Mouse (Mus musculus) heart, embryonic 11.5 days (tissue): Measurements from ENCODE around the gene Dusp11. TPM values are rescaled to one million over a fixed set of nuclear protein-coding genes. Genes with fewer than 3 reads are reported as not detected.
"Not testable (repeated sequence)": the region's sequence is repeated elsewhere in the genome, so short reads cannot be mapped to it uniquely, and the experiment has no call there.

Experiments used
- ATAC-seq: fragments of 200-750 bp; cut with Nextera tagmentation; replicated peaks from 2 replicates; pipeline ENCODE4 v1.8.0; 2017; ENCODE audit warnings: moderate library complexity; ENCODE audit not compliant: insufficient number of reproducible peaks, low FRiP score, low TSS enrichment
- H3K27ac ChIP-seq: fragments of 300-500 bp; sonication (generic); 2 replicates; pipeline ENCODE4 v1.5.1; 2014; ENCODE audit warnings: mild to moderate bottlenecking, low read depth, low read length
- H3K27me3 ChIP-seq: fragments of 300-500 bp; sonication (generic); 2 replicates; pipeline ENCODE4 v1.6.1; 2014; ENCODE audit warnings: mild to moderate bottlenecking, low read length, mixed read lengths; ENCODE audit not compliant: control insufficient read depth, insufficient read depth
- H3K36me3 ChIP-seq: fragments of 300-500 bp; sonication (generic); 2 replicates; pipeline ENCODE4 v1.6.1; 2014; ENCODE audit warnings: mild to moderate bottlenecking, low read length, moderate library complexity, mixed read lengths; ENCODE audit not compliant: control insufficient read depth, insufficient read depth
- H3K4me1 ChIP-seq: fragments of 300-500 bp; sonication (generic); 2 replicates; pipeline ENCODE4 v1.6.1; 2014; ENCODE audit warnings: low read length; ENCODE audit not compliant: control insufficient read depth, insufficient read depth
- H3K4me2 ChIP-seq: fragments of 300-500 bp; sonication (generic); 2 replicates; pipeline ENCODE4 v1.6.1; 2014; ENCODE audit warnings: mild to moderate bottlenecking, moderate library complexity
- H3K4me3 ChIP-seq: fragments of 300-500 bp; sonication (generic); 2 replicates; pipeline ENCODE4 v1.5.1; 2014; ENCODE audit warnings: low read depth, low read length
- H3K9ac ChIP-seq: fragments of 300-500 bp; sonication (generic); 2 replicates; pipeline ENCODE4 v1.6.1; 2014; ENCODE audit warnings: mild to moderate bottlenecking, low read depth, low read length, moderate library complexity
- H3K9me3 ChIP-seq: fragments of 300-500 bp; sonication (generic); replicated peaks from 2 replicates; pipeline ENCODE4 v1.6.1; 2016; ENCODE audit warnings: low read length; ENCODE audit not compliant: control insufficient read depth
- WGBS: fragments of 180-500 bp; shearing (Covaris S2); extraction: QIAGEN DNeasy Blood & Tissue Kit; methylation state at CpG from one replicate; pipeline ENCODE4 v1.1.7; 2014; ENCODE audit not compliant: insufficient replicate concordance; 5-methylcytosine and 5-hydroxymethylcytosine counted together
- polyA plus RNA-seq: library from polyadenylated mRNA; unstranded; fragments of >200 nt; fragmentation: Nextera tagmentation; extraction: Ambion mirVana; gene quantifications from 2 replicates; pipeline ENCODE4 v1.2.1, GENCODE M21; 2014

The Dusp11 gene
- polyA plus RNA-seq, 1 experiment from 2014 or later = 52.1 TPM

DNA sequence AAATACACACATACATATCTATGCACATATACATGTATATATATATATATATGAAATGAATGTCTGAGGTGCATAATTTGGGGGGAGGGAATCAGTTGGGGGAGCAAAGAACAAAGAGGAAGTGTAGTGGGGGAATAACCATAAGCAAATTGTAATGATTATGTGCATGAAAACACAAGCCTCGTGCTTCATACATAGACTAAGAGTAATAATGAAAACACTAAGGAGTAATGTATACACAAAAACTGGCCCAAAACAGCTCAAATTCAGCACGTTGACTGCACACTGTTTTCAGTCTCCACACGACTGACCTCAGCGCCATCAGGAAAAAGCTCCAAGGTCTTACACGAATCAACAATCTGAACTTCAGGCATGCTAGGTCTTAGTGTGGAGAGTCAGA, 14.8 kb upstream of the Dusp11 start:
- Histone ChIP-seq H3K9me3 (no peaks in the 10 kb centered on the region), H3K36me3 (no peaks in the 10 kb centered on the region), H3K27ac (no peak overlapping the region), H3K4me1 (no peaks in the 10 kb centered on the region), H3K4me2 (no peak overlapping the region), H3K4me3 (no peak overlapping the region), H3K9ac (no peak overlapping the region), H3K27me3 (no peaks in the 10 kb centered on the region)
- no peak for ATAC-seq
- 84% methylated on average over 5 of the region's 5 CpGs for WGBS

DNA sequence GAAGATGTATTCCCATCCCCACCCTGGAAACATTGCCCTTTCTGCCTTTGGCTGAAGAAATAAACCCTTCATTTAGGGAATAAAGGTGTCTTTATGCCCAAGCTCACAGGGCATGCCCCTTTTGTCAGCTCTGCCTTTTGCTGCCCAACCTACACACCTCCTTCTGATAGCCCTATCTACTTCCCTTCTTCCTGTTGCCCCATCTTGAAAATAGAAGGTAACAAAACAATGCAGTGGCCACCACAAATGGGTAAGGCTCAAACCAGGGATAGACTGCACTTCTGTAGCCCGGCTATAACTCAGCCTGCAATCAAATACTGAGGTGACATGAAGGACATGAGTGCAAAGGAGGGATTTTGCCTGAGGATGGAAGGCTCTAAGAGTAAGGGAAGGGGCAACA, 14.3 kb upstream of the Dusp11 start:
- no peak for ATAC-seq
- Histone ChIP-seq H3K9me3 (no peaks in the 10 kb centered on the region), H3K4me1 (no peaks in the 10 kb centered on the region), H3K9ac (no peak overlapping the region), H3K4me3 (no peak overlapping the region), H3K36me3 (no peaks in the 10 kb centered on the region), H3K4me2 (no peak overlapping the region), H3K27me3 (no peaks in the 10 kb centered on the region), H3K27ac (no peak overlapping the region)
- 71% methylated on average over 1 of the region's 1 CpGs for WGBS

- WGBS = 41% methylated on average over 10 of the region's 10 CpGs
- Histone ChIP-seq H3K4me1 (no peaks in the 10 kb centered on the region), H3K27ac (no peak overlapping the region), H3K27me3 (no peaks in the 10 kb centered on the region), H3K36me3 (no peaks in the 10 kb centered on the region), H3K4me3 (no peak overlapping the region), H3K4me2 (no peak overlapping the region), H3K9me3 (no peaks in the 10 kb centered on the region), H3K9ac (no peak overlapping the region)
- ATAC-seq = no peak
Observed at GRCm38 (mm10) chr6:85974941-85975617, 13.6 kb upstream of the Dusp11 start.

- Histone ChIP-seq H3K36me3 (no peaks in the 10 kb centered on the region), H3K9ac (no peak overlapping the region), H3K4me3 (no peak overlapping the region), H3K4me1 (no peaks in the 10 kb centered on the region), H3K4me2 (no peak overlapping the region), H3K27me3 (no peaks in the 10 kb centered on the region), H3K27ac (no peak overlapping the region), H3K9me3 (no peaks in the 10 kb centered on the region)
- ATAC-seq = no peak
- WGBS = 79% methylated on average over 3 of the region's 3 CpGs
Observed at GRCm38 (mm10) chr6:85973336-85973735, 11.9 kb upstream of the Dusp11 start.

- Histone ChIP-seq H3K4me1 (no peaks in the 10 kb centered on the region), H3K9ac (no peak overlapping the region), H3K36me3 (no peaks in the 10 kb centered on the region), H3K9me3 (no peaks in the 10 kb centered on the region), H3K4me2 (no peak overlapping the region), H3K27me3 (no peaks in the 10 kb centered on the region), H3K4me3 (no peak overlapping the region), H3K27ac (no peak overlapping the region)
- WGBS = 64% methylated on average over 3 of the region's 3 CpGs
- no peak for ATAC-seq
Observed at GRCm38 (mm10) chr6:85972699-85973098, 11.2 kb upstream of the Dusp11 start.

GRCm38 (mm10) chr6:85969889-85970288, 8.4 kb upstream of the Dusp11 start:
- no peak overlapping the region for H3K4me2 ChIP-seq
- no peaks in the 10 kb centered on the region for H3K9me3 ChIP-seq
- no peaks in the 10 kb centered on the region for H3K36me3 ChIP-seq
- no peak for ATAC-seq
- H3K27ac ChIP-seq = no peak overlapping the region
- no peaks in the 10 kb centered on the region for H3K4me1 ChIP-seq
- no peaks in the 10 kb centered on the region for H3K27me3 ChIP-seq
- H3K4me3 ChIP-seq = no peak overlapping the region
- 58% methylated on average over 2 of the region's 2 CpGs for WGBS
- H3K9ac ChIP-seq = no peak overlapping the region

DNA sequence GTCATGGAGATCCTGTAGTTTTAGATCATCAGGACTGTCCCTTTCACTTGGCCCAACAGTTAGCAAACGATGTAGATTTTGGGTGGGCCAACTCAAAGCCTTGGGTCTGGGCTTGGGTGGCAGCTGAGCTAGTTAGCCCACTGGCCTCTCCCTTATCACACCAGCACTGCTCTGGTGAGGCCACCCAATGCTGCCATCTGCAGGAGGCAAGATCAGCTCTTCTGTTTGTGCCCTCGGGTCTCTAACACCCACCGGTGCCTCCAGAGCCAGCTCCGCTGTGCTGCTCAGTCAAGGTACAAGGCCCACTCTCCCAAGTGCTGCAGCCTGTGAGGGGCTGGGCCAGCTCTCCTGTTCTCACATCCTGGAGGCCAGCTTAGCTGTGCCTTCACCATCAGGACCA, 5.2 kb upstream of the Dusp11 start:
- H3K9ac ChIP-seq = no peak overlapping the region
- ATAC-seq = no peak
- no peaks in the 10 kb centered on the region for H3K9me3 ChIP-seq
- no peak overlapping the region for H3K4me2 ChIP-seq
- no peaks in the 10 kb centered on the region for H3K36me3 ChIP-seq
- H3K27ac ChIP-seq = no peak overlapping the region
- no peaks in the 10 kb centered on the region for H3K4me1 ChIP-seq
- H3K4me3 ChIP-seq = no peak overlapping the region
- 74% methylated on average over 4 of the region's 4 CpGs for WGBS
- H3K27me3 ChIP-seq = no peaks in the 10 kb centered on the region

DNA sequence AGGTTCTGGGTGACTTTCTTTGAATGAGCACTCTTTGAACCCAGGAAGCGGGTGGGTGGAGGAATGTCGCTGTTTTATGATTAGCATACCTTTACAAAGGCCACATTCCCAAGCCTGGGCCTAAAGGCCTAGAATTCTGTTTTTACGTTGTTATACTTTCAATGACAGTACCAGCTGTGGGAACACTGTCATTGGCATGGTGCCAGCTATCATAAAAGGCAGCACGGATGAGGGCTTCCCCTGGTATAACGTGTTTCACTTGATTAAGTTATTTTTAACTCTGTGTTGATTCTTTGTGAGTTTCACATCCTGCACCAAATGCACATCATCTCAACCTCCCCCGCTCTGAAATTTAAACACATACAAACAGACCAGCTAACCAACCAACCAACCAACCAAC, 4.6 kb upstream of the Dusp11 start:
- not testable (repeated sequence) for H3K9me3 ChIP-seq, H3K4me3 ChIP-seq, H3K9ac ChIP-seq, H3K4me2 ChIP-seq, H3K27ac ChIP-seq, H3K27me3 ChIP-seq, H3K36me3 ChIP-seq, H3K4me1 ChIP-seq, ATAC-seq
- 42% methylated on average over 4 of the region's 6 CpGs for WGBS

GRCm38 (mm10) chr6:85957581-85957980, 3.9 kb downstream of the Dusp11 start:
- Histone ChIP-seq H3K4me3 (no peak overlapping the region), H3K4me1 (peaks cover 5% of the 10 kb centered on the region), H3K27me3 (no peaks in the 10 kb centered on the region), H3K36me3 (peaks cover 15% of the 10 kb centered on the region), H3K9me3 (no peaks in the 10 kb centered on the region), H3K9ac (no peak overlapping the region), H3K4me2 (no peak overlapping the region), H3K27ac (no peak overlapping the region)
- 86% methylated on average over 3 of the region's 3 CpGs for WGBS
- no peak for ATAC-seq
